Mouse (Mus musculus): Measurements from ENCODE around the gene Sema6d. TPM values are rescaled to one million over a fixed set of nuclear protein-coding genes. Genes with fewer than 3 reads are reported as not detected.
A peak's percentile ranks its signal among the peaks of the same experiment; 100 is the strongest.

Gene Sema6d
- polyA plus RNA-seq, 1 experiment: not detected

GRCm38 (mm10) chr2:124145528-124145927 lies 55.8 kb downstream of the Sema6d start:
- WGBS: 78% methylated on average over 1 of the region's 1 CpGs
- H3K4me1 ChIP-seq (ENCODE audit: control insufficient read depth, insufficient read depth, low read length): no peaks in the 10 kb centered on the region
- H3K4me3 ChIP-seq (ENCODE audit: insufficient read depth, low read depth, low read length): no peak overlapping the region
- TF ChIP-seq POLR2A (IDR thresholded peaks at IDR 0.05; ENCODE audit: insufficient read depth, low read depth, low read length) (no peak), CTCF (IDR thresholded peaks at IDR 0.05; ENCODE audit: insufficient read depth, low read depth, low read length) (no peak)
- no peak overlapping the region for H3K27ac ChIP-seq (ENCODE audit: insufficient read depth, low read depth, low read length)

- no peak for TF ChIP-seq POLR2A (IDR thresholded peaks at IDR 0.05; ENCODE audit: insufficient read depth, low read depth, low read length)
- WGBS: 72% methylated on average over 1 of the region's 1 CpGs
- Histone ChIP-seq H3K4me1 (ENCODE audit: control insufficient read depth, insufficient read depth, low read length) (no peaks in the 10 kb centered on the region), H3K27ac (ENCODE audit: insufficient read depth, low read depth, low read length) (no peak overlapping the region), H3K4me3 (ENCODE audit: insufficient read depth, low read depth, low read length) (no peak overlapping the region)
Observed at GRCm38 (mm10) chr2:124158158-124158557, 68.4 kb downstream of the Sema6d start.

- 74% methylated on average over 7 of the region's 7 CpGs for WGBS
- no peak for TF ChIP-seq CTCF (IDR thresholded peaks at IDR 0.05; ENCODE audit: insufficient read depth, low read depth, low read length)
- TF ChIP-seq POLR2A (IDR thresholded peaks at IDR 0.05; ENCODE audit: insufficient read depth, low read depth, low read length): no peak
- Histone ChIP-seq H3K27ac (ENCODE audit: insufficient read depth, low read depth, low read length) (no peak overlapping the region), H3K4me1 (ENCODE audit: control insufficient read depth, insufficient read depth, low read length) (no peaks in the 10 kb centered on the region), H3K4me3 (ENCODE audit: insufficient read depth, low read depth, low read length) (no peak overlapping the region)
Observed at GRCm38 (mm10) chr2:124162001-124162599, 72.3 kb downstream of the Sema6d start.

- TF ChIP-seq POLR2A (IDR thresholded peaks at IDR 0.05; ENCODE audit: insufficient read depth, low read depth, low read length): no peak
- no peak for TF ChIP-seq CTCF (IDR thresholded peaks at IDR 0.05; ENCODE audit: insufficient read depth, low read depth, low read length)
- H3K4me3 ChIP-seq (ENCODE audit: insufficient read depth, low read depth, low read length): no peak overlapping the region
- H3K27ac ChIP-seq (ENCODE audit: insufficient read depth, low read depth, low read length): no peak overlapping the region
- 100% methylated on average over 1 of the region's 1 CpGs for WGBS
- no peaks in the 10 kb centered on the region for H3K4me1 ChIP-seq (ENCODE audit: control insufficient read depth, insufficient read depth, low read length)
Observed at GRCm38 (mm10) chr2:124168411-124168810, 78.6 kb downstream of the Sema6d start.

GRCm38 (mm10) chr2:124171718-124172117 lies 81.9 kb downstream of the Sema6d start:
- Histone ChIP-seq H3K4me1 (ENCODE audit: control insufficient read depth, insufficient read depth, low read length) (no peaks in the 10 kb centered on the region), H3K27ac (ENCODE audit: insufficient read depth, low read depth, low read length) (peak overlapping the region; percentile 62; the same call in 1 of the 2 replicates), H3K4me3 (ENCODE audit: insufficient read depth, low read depth, low read length) (no peak overlapping the region)
- TF ChIP-seq POLR2A (IDR thresholded peaks at IDR 0.05; ENCODE audit: insufficient read depth, low read depth, low read length): no peak
- TF ChIP-seq CTCF (IDR thresholded peaks at IDR 0.05; ENCODE audit: insufficient read depth, low read depth, low read length): no peak
- 60% methylated on average over 3 of the region's 3 CpGs for WGBS

- TF ChIP-seq CTCF (IDR thresholded peaks at IDR 0.05; ENCODE audit: insufficient read depth, low read depth, low read length): no peak
- Histone ChIP-seq H3K27ac (ENCODE audit: insufficient read depth, low read depth, low read length) (no peak overlapping the region), H3K4me3 (ENCODE audit: insufficient read depth, low read depth, low read length) (no peak overlapping the region), H3K4me1 (ENCODE audit: control insufficient read depth, insufficient read depth, low read length) (no peaks in the 10 kb centered on the region)
- 20% methylated on average over 1 of the region's 1 CpGs for WGBS
Observed at GRCm38 (mm10) chr2:124176265-124176664, 86.5 kb downstream of the Sema6d start.

- 0 out of 2 replicates have a peak overlapping the region, but pooled peaks have one; percentile 1 for H3K27ac ChIP-seq (ENCODE audit: insufficient read depth, low read depth, low read length)
- WGBS: 75% methylated on average over 4 of the region's 4 CpGs
Observed at GRCm38 (mm10) chr2:124176711-124177169, 87.0 kb downstream of the Sema6d start.

GRCm38 (mm10) chr2:124189271-124189670 lies 99.5 kb downstream of the Sema6d start:
- no peak overlapping the region for H3K4me3 ChIP-seq (ENCODE audit: insufficient read depth, low read depth, low read length)
- H3K4me1 ChIP-seq (ENCODE audit: control insufficient read depth, insufficient read depth, low read length): no peaks in the 10 kb centered on the region
- H3K27ac ChIP-seq (ENCODE audit: insufficient read depth, low read depth, low read length): no peak overlapping the region
- WGBS: 79% methylated on average over 2 of the region's 2 CpGs
- TF ChIP-seq POLR2A (IDR thresholded peaks at IDR 0.05; ENCODE audit: insufficient read depth, low read depth, low read length) (no peak), CTCF (IDR thresholded peaks at IDR 0.05; ENCODE audit: insufficient read depth, low read depth, low read length) (no peak)

More at GRCm38 (mm10) chr2:124176711-124177169, 87.0 kb downstream of the Sema6d start:
- no peaks in the 10 kb centered on the region for H3K4me1 ChIP-seq (ENCODE audit: control insufficient read depth, insufficient read depth, low read length)
- no peak for TF ChIP-seq POLR2A (IDR thresholded peaks at IDR 0.05; ENCODE audit: insufficient read depth, low read depth, low read length)
- H3K4me3 ChIP-seq (ENCODE audit: insufficient read depth, low read depth, low read length): no peak overlapping the region

GRCm38 (mm10) chr2:124194041-124194440 lies 104.3 kb downstream of the Sema6d start:
- H3K27ac ChIP-seq (ENCODE audit: insufficient read depth, low read depth, low read length): no peak overlapping the region
- TF ChIP-seq CTCF (IDR thresholded peaks at IDR 0.05; ENCODE audit: insufficient read depth, low read depth, low read length): no peak
- no peak overlapping the region for H3K4me3 ChIP-seq (ENCODE audit: insufficient read depth, low read depth, low read length)
- 88% methylated on average over 5 of the region's 5 CpGs for WGBS
- no peaks in the 10 kb centered on the region for H3K4me1 ChIP-seq (ENCODE audit: control insufficient read depth, insufficient read depth, low read length)

GRCm38 (mm10) chr2:124201493-124201892 lies 111.7 kb downstream of the Sema6d start:
- WGBS: 85% methylated on average over 5 of the region's 5 CpGs
- no peaks in the 10 kb centered on the region for H3K4me1 ChIP-seq (ENCODE audit: control insufficient read depth, insufficient read depth, low read length)
- TF ChIP-seq POLR2A (IDR thresholded peaks at IDR 0.05; ENCODE audit: insufficient read depth, low read depth, low read length): no peak
- TF ChIP-seq CTCF (IDR thresholded peaks at IDR 0.05; ENCODE audit: insufficient read depth, low read depth, low read length): no peak
- H3K4me3 ChIP-seq (ENCODE audit: insufficient read depth, low read depth, low read length): no peak overlapping the region
- H3K27ac ChIP-seq (ENCODE audit: insufficient read depth, low read depth, low read length): no peak overlapping the region

Measured in olfactory bulb, adult 2 months (tissue).